Comparison of ENCODE assay signal across 8 mouse cellular contexts in the genomic region with DNA sequence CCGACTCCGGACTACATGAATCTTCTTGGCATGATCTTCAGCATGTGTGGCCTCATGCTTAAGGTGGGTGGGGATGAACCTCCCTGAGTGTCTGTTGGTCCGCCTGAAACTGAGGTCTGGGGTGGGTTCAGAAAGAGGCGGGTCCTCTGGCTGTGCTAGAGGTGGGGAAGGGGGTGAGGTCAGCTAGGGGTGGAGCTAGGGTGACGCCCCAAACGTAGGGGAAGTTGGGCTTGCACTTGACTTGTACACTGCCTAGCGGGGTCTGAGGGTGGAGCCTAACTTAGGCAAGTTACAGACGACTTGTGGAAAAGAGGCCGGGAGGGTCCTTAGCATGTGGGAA. TPM values are rescaled to one million over a fixed set of nuclear protein-coding genes. Genes with fewer than 3 reads are reported as not detected.
A peak's percentile ranks its signal among the peaks of the same experiment; 100 is the strongest.
DNase-seq lines count a peak whose midpoint lies in the region; ATAC-seq lines count a peak whose summit lies in the region.

Gene Wdr83, minus strand, starts transcription at position 91 of the 340 bp plus-strand sequence.

- no peaks in the 10 kb centered on the region; the same call in 1 of the 2 replicates for H3K36me3 ChIP-seq in splenic B cell, adult 2 months (ENCODE audit: control insufficient read depth, insufficient read depth, low read length, poor library complexity, severe bottlenecking)

- no peaks in the 10 kb centered on the region for H3K27me3 ChIP-seq in splenic B cell, adult 2 months (ENCODE audit: control insufficient read depth, insufficient read depth, low read length, poor library complexity, severe bottlenecking)

- intact Hi-C loops in heart, postnatal 10 days (cut with DNase I): loop anchor here (5.0 kb wide), 2 partner anchors 216 to 326 kb away; partner anchors contain the start of genes Orc6 and Vps35

- peak; percentile 13; the same call in 1 of the 2 replicates for ATAC-seq in erythroid progenitor cell, adult 5-6 weeks (replicated peaks; ENCODE audit: low FRiP score, poor library complexity, severe bottlenecking)
- ATAC-seq in cerebellum, adult (ENCODE audit: insufficient number of reproducible peaks, low FRiP score, low TSS enrichment): no peak

- DNase-seq in CD4-positive helper T cell, adult 2 months (ENCODE audit: low read depth, low spot score): peak; percentile 71
- peak; percentile 60 for DNase-seq in T-cell, adult 2 months (ENCODE audit: low spot score)
- peak in 1 of 2 experiments; percentile 44 for DNase-seq in heart, postnatal 10 days
- DNase-seq in layer of hippocampus, postnatal 14 days (ENCODE audit: low spot score in 2 of 2): no peak
- DNase-seq in lung, postnatal 25 days (ENCODE audit: low spot score): peak; percentile 61
- DNase-seq in splenic B cell, adult 2 months (ENCODE audit: low read depth, low spot score): peak; percentile 82

RNA-seq across cellular contexts. Expression of gene Wdr83, which starts in this region (rescaled TPM):
- total RNA-seq in erythroid progenitor cell, adult 5-6 weeks (2015; ENCODE audit: low replicate concordance): 30.6 and 35.6 TPM in 2 replicates
- total RNA-seq in erythroid progenitor cell, adult 5-6 weeks (2017; ENCODE audit: low replicate concordance): 15.8 and 17.6 TPM in 2 replicates
- total RNA-seq in heart, postnatal 10 days (2021): 10 to 100 TPM; 27.4 to 27.7 TPM
- total RNA-seq in layer of hippocampus, postnatal 14 days (2021): 10 to 100 TPM; 26.3 to 34.6 TPM

Comparison
In these comparisons a context has a peak if more than half of its experiments do, and no peak if none do; other contexts are left out.
1. DNase-seq: peak in CD4-positive helper T cell, adult 2 months (single experiment), T-cell, adult 2 months (single experiment), lung, postnatal 25 days (single experiment) and splenic B cell, adult 2 months (single experiment); none in layer of hippocampus, postnatal 14 days (0 of 2).